Mouse (Mus musculus) liver, embryonic 14.5 days (tissue): Measurements from ENCODE around the gene Cbfa2t2. TPM values are rescaled to one million over a fixed set of nuclear protein-coding genes. Genes with fewer than 3 reads are reported as not detected.

ENCODE experiments used
- ATAC-seq: fragments of 200-750 bp; cut with Nextera tagmentation; 2 replicates; pipeline ENCODE4 v1.8.0; 2017; ENCODE audit warnings: moderate number of reproducible peaks, mild to moderate bottlenecking, moderate library complexity; ENCODE audit not compliant: insufficient read depth
- DNase-seq, 3 experiments: peaks; one replicate each; pipeline ENCODE4 v3.0.0-alpha.2; 2012 to 2013; ENCODE audit warnings: low read depth in 3 of 3, low spot score in 3 of 3
- H3K27ac ChIP-seq: fragments of 300-500 bp; sonication (generic); 2 replicates; pipeline ENCODE4 v1.5.1; 2014; ENCODE audit warnings: moderate library complexity, mild to moderate bottlenecking, control low read depth, inconsistent platforms
- H3K27me3 ChIP-seq: fragments of 300-500 bp; sonication (generic); 2 replicates; pipeline ENCODE4 v1.6.1; 2014; ENCODE audit warnings: mild to moderate bottlenecking, low read length, moderate library complexity; ENCODE audit not compliant: control insufficient read depth, insufficient read depth
- H3K36me3 ChIP-seq: fragments of 300-500 bp; sonication (generic); replicated peaks from 2 replicates; pipeline ENCODE4 v1.6.1; 2014; ENCODE audit warnings: low read depth; ENCODE audit not compliant: control insufficient read depth, insufficient read depth
- H3K4me1 ChIP-seq, 2 experiments: fragments of 200-500 bp in 1 of 2; fragments of 300-500 bp in 1 of 2; sonication (generic) in 1 of 2; replicated peaks; 2 replicates each; pipeline ENCODE4 v1.6.1; 2012 to 2014; ENCODE audit warnings: antibody characterized with exemption in 1 of 2, inconsistent platforms in 1 of 2, low read length in 1 of 2; ENCODE audit not compliant: control insufficient read depth in 2 of 2, insufficient read depth in 2 of 2
- H3K4me2 ChIP-seq: fragments of 300-500 bp; sonication (generic); 2 replicates; pipeline ENCODE4 v1.6.1; 2014; ENCODE audit warnings: low read depth, mild to moderate bottlenecking, control low read depth, moderate library complexity
- H3K4me3 ChIP-seq, 2 experiments: fragments of 200-500 bp in 1 of 2; fragments of 300-500 bp in 1 of 2; sonication (generic) in 1 of 2; 2 replicates each; pipeline ENCODE4 v1.5.1; 2012 to 2014; ENCODE audit warnings: low read depth in 2 of 2, low read length in 2 of 2, mild to moderate bottlenecking in 2 of 2, control low read depth in 1 of 2, inconsistent platforms in 1 of 2, moderate library complexity in 1 of 2; ENCODE audit not compliant: insufficient read depth in 1 of 2
- H3K9ac ChIP-seq: fragments of 300-500 bp; sonication (generic); replicated peaks from 2 replicates; pipeline ENCODE4 v1.6.1; 2014; ENCODE audit warnings: mild to moderate bottlenecking, control low read depth, moderate library complexity
- H3K9me3 ChIP-seq: fragments of 300-500 bp; sonication (generic); 2 replicates; pipeline ENCODE4 v1.6.1; 2016; ENCODE audit warnings: low read length, mixed read lengths; ENCODE audit not compliant: control insufficient read depth
- CTCF ChIP-seq: IDR thresholded peaks from 2 replicates; pipeline ENCODE4 v1.5.1; 2016; ENCODE audit warnings: antibody characterized with exemption, low read depth, control low read depth
- EP300 ChIP-seq: IDR thresholded peaks from 2 replicates; pipeline ENCODE4 v1.6.1; 2016; ENCODE audit warnings: antibody characterized with exemption, low read depth
- WGBS: fragments of 180-500 bp; shearing (Covaris S2); extraction: QIAGEN DNeasy Blood & Tissue Kit; methylation state at CpG from one replicate; pipeline ENCODE4 v1.1.7; 2014; ENCODE audit not compliant: insufficient replicate concordance; 5-methylcytosine and 5-hydroxymethylcytosine counted together
- polyA plus RNA-seq, 2 experiments: library from polyadenylated mRNA; depleted of rRNA in 1 of 2; stranded (reverse) in 1 of 2; unstranded in 1 of 2; fragments of >200 nt; fragmentation: Nextera tagmentation in 1 of 2; extraction: Ambion mirVana in 1 of 2; gene quantifications; 2 replicates each; pipeline versions ENCODE4 v1.2.1 to v1.2.3; 2012 to 2014

The Cbfa2t2 gene
- polyA plus RNA-seq, 2 experiments: 4.1 to 5.3 TPM

DNA sequence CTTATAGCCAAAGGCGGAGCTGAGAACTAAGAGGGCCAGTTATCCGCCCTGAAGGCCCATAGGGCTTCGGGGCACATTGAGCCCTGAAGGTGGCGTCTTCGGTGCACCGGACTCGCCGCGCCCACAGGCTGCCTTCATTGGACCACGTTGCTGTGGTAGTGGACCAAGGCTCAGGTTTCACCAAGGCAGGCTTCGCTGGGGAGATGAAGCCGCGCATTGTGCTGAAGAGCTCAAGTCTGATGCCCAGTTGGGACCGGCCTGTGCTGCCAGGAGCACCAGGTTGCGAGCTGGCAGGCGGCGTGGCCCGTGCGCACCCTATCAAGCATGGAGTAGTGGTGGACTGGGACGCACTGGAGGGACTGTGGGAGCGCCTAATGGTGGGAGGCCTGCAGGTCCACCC is 115.6 kb downstream of the Cbfa2t2 start:
- no peak for DNase-seq
- ATAC-seq: peak; percentile 19; the same call in 1 of the 2 replicates
- Histone ChIP-seq H3K4me3 (no peak overlapping the region), H3K27ac (no peak overlapping the region), H3K4me2 (peak overlapping the region; percentile 52), H3K9ac (no peak overlapping the region), H3K27me3 (peaks cover 27% of the 10 kb centered on the region), H3K9me3 (no peaks in the 10 kb centered on the region), H3K4me1 (peaks cover 2 to 3% of the 10 kb centered on the region in 2 experiments; a peak in 1 of 4 replicates), H3K36me3 (no peaks in the 10 kb centered on the region)
- 40% methylated on average over 21 of the region's 21 CpGs for WGBS
- TF ChIP-seq CTCF (no peak), EP300 (no peak)

DNA sequence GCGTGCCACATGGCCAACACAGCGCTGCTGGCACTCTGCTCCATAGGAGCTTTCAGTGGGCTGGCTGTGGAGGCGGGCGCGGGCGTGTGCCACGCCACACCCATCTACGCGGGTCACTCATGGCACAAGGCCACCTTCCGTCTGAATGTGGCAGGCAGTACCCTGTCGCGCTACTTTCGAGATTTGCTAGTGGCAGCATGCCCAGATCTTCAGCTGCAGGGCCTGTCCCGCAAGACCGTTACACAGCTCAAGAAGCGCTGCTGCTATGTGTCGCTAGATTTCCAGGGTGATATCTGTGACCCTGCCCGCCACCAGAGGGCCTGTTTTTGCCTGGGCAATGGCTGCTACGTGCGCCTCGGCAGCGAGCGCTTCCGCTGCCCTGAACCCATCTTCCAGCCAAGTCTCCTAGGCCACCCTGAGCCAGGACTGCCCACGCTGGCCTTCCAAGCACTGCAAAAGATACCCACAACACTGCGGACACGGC is 116.2 kb downstream of the Cbfa2t2 start:
- Histone ChIP-seq H3K36me3 (no peaks in the 10 kb centered on the region), H3K4me1 (peaks cover 2 to 4% of the 10 kb centered on the region in 2 experiments; a peak in 1 of 4 replicates), H3K27ac (no peak overlapping the region), H3K9me3 (no peaks in the 10 kb centered on the region), H3K4me2 (peak overlapping the region; percentile 52), H3K27me3 (peaks cover 27% of the 10 kb centered on the region), H3K4me3 (no peak overlapping the region), H3K9ac (no peak overlapping the region)
- 23% methylated on average over 27 of the region's 27 CpGs for WGBS
- DNase-seq (no peak), ATAC-seq (peak; percentile 32; the same call in 1 of the 2 replicates)
- peak; percentile 81 for TF ChIP-seq CTCF
- TF ChIP-seq EP300: no peak

DNA sequence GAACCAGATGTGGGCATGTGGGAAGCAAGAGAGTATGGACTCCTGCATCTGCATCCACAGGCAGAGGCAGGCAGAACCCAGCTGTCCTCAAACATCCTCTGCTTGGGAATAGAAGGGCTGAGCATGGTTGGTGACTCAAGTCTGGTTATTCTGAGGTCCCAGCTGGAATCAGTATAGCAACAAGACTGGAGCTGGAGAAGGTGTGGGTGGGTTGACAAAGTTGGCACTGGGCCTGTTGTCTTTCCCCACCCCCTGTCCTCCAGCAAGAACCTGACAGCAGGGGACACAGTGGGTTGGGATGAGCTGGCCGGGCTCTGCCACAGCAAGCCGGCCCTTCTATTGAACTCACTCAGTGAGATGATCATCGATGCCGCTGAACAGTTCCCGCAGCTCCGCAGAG is 119.0 kb downstream of the Cbfa2t2 start:
- peaks cover 5 to 7% of the 10 kb centered on the region in 2 experiments; a peak in 3 of 4 replicates for H3K4me1 ChIP-seq
- no peak overlapping the region for H3K4me3 ChIP-seq
- peaks cover 17% of the 10 kb centered on the region for H3K27me3 ChIP-seq
- no peak overlapping the region for H3K9ac ChIP-seq
- no peaks in the 10 kb centered on the region for H3K36me3 ChIP-seq
- no peak for TF ChIP-seq CTCF
- no peak for TF ChIP-seq EP300
- H3K4me2 ChIP-seq: no peak overlapping the region
- H3K9me3 ChIP-seq: no peaks in the 10 kb centered on the region
- WGBS: 85% methylated on average over 6 of the region's 6 CpGs
- ATAC-seq: no peak
- H3K27ac ChIP-seq: no peak overlapping the region
- DNase-seq: no peak

DNA sequence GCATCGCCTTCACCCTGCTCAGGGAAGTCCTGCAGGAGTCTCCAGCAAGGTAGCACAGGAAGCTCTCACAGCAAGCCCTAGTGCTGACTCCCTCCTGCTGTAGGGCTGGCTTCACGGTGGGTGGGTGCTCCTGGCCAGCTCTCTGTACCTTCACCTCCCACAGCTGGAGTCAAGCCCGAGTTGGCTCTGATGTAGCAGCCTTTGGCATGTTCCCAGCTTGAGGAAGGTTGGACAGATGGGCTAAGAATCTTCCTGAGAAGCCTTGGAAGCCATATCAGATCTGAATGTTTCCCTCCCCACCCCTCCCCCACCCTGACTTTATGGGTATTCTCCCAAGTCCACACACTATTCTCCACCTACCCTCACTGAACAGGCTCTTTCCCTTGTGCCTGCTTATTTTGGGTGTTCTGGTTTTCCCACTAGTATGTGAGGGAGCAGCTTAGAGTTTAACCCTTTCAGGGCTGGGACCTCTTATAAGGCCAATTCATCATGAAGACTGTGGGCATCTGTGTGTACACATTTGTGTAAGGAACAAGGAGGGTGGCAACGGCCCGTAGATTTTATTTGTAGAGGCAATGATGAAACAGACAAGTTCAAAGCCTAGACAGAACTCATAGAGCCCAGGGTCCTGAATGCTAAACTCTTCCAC is 121.0 kb downstream of the Cbfa2t2 start:
- Histone ChIP-seq H3K27ac (no peak overlapping the region), H3K9ac (no peak overlapping the region), H3K36me3 (peaks cover 12% of the 10 kb centered on the region), H3K9me3 (no peaks in the 10 kb centered on the region), H3K4me2 (no peak overlapping the region), H3K4me3 (no peak overlapping the region), H3K27me3 (no peaks in the 10 kb centered on the region), H3K4me1 (peaks cover 5% of the 10 kb centered on the region in 2 experiments; a peak in 3 of 4 replicates)
- TF ChIP-seq CTCF: no peak
- no peak for TF ChIP-seq EP300
- DNase-seq (no peak), ATAC-seq (no peak)
- 48% methylated on average over 5 of the region's 5 CpGs for WGBS

DNA sequence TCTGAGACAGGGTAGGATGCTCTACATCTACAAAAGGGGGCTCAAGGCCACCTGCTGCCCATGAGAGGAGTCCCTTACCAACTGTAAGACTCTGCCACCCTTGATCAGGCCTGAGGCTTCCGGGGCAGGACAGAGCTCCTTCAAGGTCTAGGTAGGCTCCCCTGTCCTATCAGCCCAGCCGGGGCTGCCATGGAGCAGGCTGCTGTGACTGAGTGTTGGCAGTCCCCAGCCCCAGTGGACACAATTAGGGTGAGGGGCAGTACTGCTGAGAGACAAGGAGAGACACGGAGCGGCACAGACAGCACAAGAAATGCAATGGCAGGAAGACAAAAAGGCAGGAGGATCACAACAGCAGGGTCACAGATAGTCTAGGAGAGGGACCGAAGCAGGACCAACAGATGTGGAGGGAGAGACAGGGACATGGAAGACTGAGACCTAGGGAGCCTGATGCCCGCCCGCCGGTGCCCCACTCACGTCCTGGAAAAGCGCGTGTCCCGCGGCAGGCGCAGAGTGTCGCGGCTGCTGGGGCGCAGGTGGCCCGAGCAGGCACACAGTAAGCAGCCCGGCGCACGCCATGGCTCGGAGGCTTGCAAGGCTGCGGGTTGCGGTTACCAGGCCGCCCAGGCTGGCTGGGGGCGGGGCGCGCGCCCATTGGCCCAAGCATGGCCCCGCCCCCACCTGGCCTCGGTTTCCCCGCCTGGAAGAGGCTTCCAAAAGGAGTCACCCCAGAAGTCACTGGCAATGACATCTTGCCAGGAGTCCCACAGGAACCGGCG is 122.2 kb downstream of the Cbfa2t2 start, which contains the start of gene Necab3:
Gene Necab3, minus strand, starts transcription at position 627 of the 776 bp plus-strand sequence.
- Histone ChIP-seq H3K4me3 (peak within 1 kb of the TSS; percentile 5 to 39), H3K9ac (peak within 1 kb of the TSS; percentile 0; the same call in 1 of the 2 replicates), H3K4me1 (peaks cover 4 to 5% of the 10 kb centered on the region in 2 experiments; a peak in 3 of 4 replicates), H3K27ac (no peak within 1 kb of the TSS), H3K36me3 (peaks cover 23% of the 10 kb centered on the region), H3K9me3 (no peaks in the 10 kb centered on the region), H3K4me2 (peak within 1 kb of the TSS; percentile 51), H3K27me3 (no peaks in the 10 kb centered on the region)
- DNase-seq (no peak), ATAC-seq (peak; percentile 78)
- 3% methylated on average over 34 of the region's 34 CpGs for WGBS
- no peak for TF ChIP-seq CTCF
- TF ChIP-seq EP300: no peak
